Mouse (Mus musculus): ENCODE measurements around the gene Stab1. TPM values are rescaled to one million over a fixed set of nuclear protein-coding genes. Genes with fewer than 3 reads are reported as not detected.

Gene Stab1
- total and polyA plus RNA-seq, 2 experiments from 2014 or later = 10.5 to 31.2 TPM

DNA sequence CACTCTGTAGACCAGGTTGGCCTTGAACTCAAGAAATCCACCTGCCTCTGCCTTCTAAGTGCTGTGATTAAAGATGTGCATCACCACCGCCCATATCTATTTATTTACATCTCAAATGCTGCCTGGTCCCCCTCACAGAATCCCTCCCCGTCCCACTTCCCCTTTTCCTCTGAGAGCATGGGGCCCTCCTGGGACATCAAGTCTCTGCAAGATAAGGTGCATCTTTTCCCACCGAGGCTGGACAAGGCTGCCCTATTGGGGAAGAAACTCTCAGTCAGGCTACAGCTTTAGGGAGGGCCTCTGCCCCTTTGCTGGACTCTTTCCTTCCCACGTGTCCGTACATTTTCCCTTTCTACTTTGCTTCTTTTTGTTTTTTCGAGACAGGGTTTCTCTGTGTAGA lies 1.1 kb upstream of the Stab1 start:
- Histone ChIP-seq H3K9me3 (ENCODE audit: low read length) (no peaks in the 10 kb centered on the region), H3K27me3 (ENCODE audit: insufficient read depth, low read length) (no peaks in the 10 kb centered on the region), H3K4me3 (ENCODE audit: low read length) (no peak overlapping the region), H3K4me2 (ENCODE audit: low read depth, low read length) (no peak overlapping the region), H3K9ac (replicated peaks; ENCODE audit: low read length) (no peak overlapping the region), H3K27ac (0 out of 2 replicates have a peak overlapping the region, but pooled peaks have one; percentile 15), H3K4me1 (ENCODE audit: insufficient read depth, low read length) (peaks cover 14% of the 10 kb centered on the region), H3K36me3 (ENCODE audit: insufficient read depth, low read length) (peaks cover 38% of the 10 kb centered on the region)
- no peak for DNase-seq (ENCODE audit: low spot score)
- no peak for TF ChIP-seq CTCF (IDR thresholded peaks at IDR 0.05; ENCODE audit: low read depth)
- ATAC-seq = no peak
- 84% methylated on average over 6 of the region's 6 CpGs for WGBS

DNA sequence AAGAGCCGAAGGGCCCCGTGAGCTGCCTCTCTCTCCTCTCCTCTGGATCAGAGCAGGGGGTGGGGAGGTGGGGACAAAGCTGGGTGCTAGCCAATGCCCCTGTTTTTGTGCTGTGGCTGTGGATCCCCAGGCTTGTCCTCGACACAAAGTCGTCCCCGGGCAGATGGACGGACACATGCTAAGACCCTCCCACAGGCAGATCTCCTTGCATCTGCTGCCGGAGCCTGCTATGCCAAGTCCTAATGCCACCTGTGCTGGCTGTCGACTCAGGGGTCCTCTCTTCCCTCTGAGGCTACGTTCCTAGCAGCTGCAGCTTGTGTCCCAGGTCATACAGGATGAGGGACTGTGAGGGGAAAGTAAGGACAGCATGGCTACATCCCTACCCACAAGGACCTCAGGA lies 1.6 kb downstream of the Stab1 start:
- Histone ChIP-seq H3K36me3 (ENCODE audit: insufficient read depth, low read length) (peaks cover 12% of the 10 kb centered on the region), H3K4me3 (ENCODE audit: low read length) (no peak overlapping the region), H3K27ac (peak overlapping the region; percentile 45), H3K27me3 (ENCODE audit: insufficient read depth, low read length) (no peaks in the 10 kb centered on the region), H3K9me3 (ENCODE audit: low read length) (no peaks in the 10 kb centered on the region), H3K9ac (replicated peaks; ENCODE audit: low read length) (0 out of 2 replicates have a peak overlapping the region, but pooled peaks have one; percentile 2), H3K4me1 (ENCODE audit: insufficient read depth, low read length) (peaks cover 14% of the 10 kb centered on the region), H3K4me2 (ENCODE audit: low read depth, low read length) (peak overlapping the region; percentile 30; the same call in 1 of the 2 replicates)
- WGBS = 32% methylated on average over 9 of the region's 9 CpGs
- peak; percentile 11; the same call in 1 of the 2 replicates for ATAC-seq
- peak; percentile 40 for DNase-seq (ENCODE audit: low spot score)
- TF ChIP-seq CTCF (IDR thresholded peaks at IDR 0.05; ENCODE audit: low read depth) = no peak

DNA sequence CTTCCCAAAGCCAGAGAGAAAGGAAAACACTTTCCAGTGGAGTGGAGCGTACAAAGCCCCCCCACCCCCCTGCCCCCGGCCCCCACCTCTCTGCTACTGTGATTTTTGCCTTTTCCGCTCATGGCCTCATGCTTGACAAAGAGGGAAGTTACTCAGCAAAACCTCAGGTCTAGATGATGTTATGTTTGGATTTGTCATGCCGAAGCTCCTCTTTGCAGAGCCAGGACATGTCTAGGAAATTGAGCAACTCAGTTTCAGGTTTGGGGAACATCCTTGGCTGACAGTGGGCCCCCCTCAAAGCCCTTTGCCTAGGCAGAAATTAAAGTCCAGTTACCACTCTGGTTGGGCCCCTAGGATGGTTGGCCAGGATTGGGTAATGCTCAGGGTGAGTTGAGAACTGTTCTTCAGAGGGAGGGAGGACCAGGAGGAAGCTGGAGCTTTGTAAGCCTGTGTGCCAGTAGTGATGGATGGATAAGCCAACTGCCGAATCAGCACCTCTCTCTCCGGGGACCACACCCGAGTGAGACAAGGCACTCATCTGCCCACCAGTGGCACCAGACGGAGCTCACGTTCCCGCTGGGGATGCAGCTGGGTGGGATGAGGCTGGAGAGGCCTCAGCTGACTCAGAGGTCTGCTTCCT lies 2.3 kb downstream of the Stab1 start:
- Histone ChIP-seq H3K9me3 (ENCODE audit: low read length) (no peaks in the 10 kb centered on the region), H3K4me3 (ENCODE audit: low read length) (no peak overlapping the region), H3K4me1 (ENCODE audit: insufficient read depth, low read length) (peaks cover 14% of the 10 kb centered on the region), H3K27me3 (ENCODE audit: insufficient read depth, low read length) (no peaks in the 10 kb centered on the region), H3K4me2 (ENCODE audit: low read depth, low read length) (no peak overlapping the region), H3K27ac (peak overlapping the region; percentile 45), H3K36me3 (ENCODE audit: insufficient read depth, low read length) (peaks cover 5% of the 10 kb centered on the region), H3K9ac (replicated peaks; ENCODE audit: low read length) (0 out of 2 replicates have a peak overlapping the region, but pooled peaks have one; percentile 2)
- no peak for ATAC-seq
- WGBS = 52% methylated on average over 10 of the region's 10 CpGs
- DNase-seq (ENCODE audit: low spot score) = no peak
- no peak for TF ChIP-seq CTCF (IDR thresholded peaks at IDR 0.05; ENCODE audit: low read depth)

DNA sequence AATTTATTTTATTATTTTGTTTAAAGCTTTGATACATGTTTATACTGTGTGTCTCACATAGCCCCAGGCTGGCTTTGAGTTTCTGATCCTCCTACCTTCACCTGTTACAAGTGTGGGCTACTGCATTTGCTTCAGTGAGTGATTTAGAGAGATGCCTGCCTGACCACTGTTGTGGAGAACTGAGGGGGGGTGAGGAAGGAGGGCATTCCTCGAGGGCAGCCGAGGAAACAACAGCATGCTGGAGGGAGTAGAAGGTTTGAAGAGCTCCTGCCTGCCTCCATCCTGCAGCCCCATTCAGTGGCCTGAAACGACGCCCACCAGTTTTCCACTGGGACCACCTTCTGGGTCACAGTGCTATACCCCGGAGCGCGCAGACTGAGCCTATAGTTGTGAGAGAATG lies 3.0 kb downstream of the Stab1 start:
- H3K4me3 ChIP-seq (ENCODE audit: low read length) = no peak overlapping the region
- H3K9ac ChIP-seq (replicated peaks; ENCODE audit: low read length) = no peak overlapping the region
- TF ChIP-seq CTCF (IDR thresholded peaks at IDR 0.05; ENCODE audit: low read depth) = no peak
- no peaks in the 10 kb centered on the region for H3K27me3 ChIP-seq (ENCODE audit: insufficient read depth, low read length)
- DNase-seq (ENCODE audit: low spot score) (no peak), ATAC-seq (no peak)
- H3K36me3 ChIP-seq (ENCODE audit: insufficient read depth, low read length) = no peaks in the 10 kb centered on the region
- H3K27ac ChIP-seq = no peak overlapping the region
- H3K9me3 ChIP-seq (ENCODE audit: low read length) = no peaks in the 10 kb centered on the region
- no peak overlapping the region for H3K4me2 ChIP-seq (ENCODE audit: low read depth, low read length)
- 42% methylated on average over 7 of the region's 7 CpGs for WGBS
- peaks cover 14% of the 10 kb centered on the region for H3K4me1 ChIP-seq (ENCODE audit: insufficient read depth, low read length)

DNA sequence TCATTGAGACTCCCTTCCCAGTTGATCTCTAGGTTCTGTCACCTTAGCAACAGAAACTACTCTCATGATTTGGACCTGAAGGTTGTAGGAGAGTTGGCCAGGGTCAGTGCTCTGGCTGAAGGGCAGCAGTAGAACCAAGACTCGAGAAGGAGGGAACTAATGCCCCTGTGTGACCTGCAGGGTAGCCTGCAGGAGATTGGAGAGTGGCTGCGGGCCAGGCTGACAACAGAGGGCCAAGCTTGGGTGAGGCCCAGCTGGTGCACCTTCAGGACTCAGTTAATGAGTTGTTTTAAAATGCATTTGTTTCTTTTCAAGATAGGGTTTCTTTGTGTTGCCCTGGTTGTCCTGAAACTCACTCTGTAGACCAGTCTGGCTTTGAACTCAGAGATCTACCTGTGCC lies 3.4 kb downstream of the Stab1 start:
- Histone ChIP-seq H3K27me3 (ENCODE audit: insufficient read depth, low read length) (no peaks in the 10 kb centered on the region), H3K4me3 (ENCODE audit: low read length) (no peak overlapping the region), H3K4me1 (ENCODE audit: insufficient read depth, low read length) (peaks cover 14% of the 10 kb centered on the region), H3K9ac (replicated peaks; ENCODE audit: low read length) (no peak overlapping the region), H3K36me3 (ENCODE audit: insufficient read depth, low read length) (no peaks in the 10 kb centered on the region), H3K9me3 (ENCODE audit: low read length) (no peaks in the 10 kb centered on the region), H3K27ac (no peak overlapping the region), H3K4me2 (ENCODE audit: low read depth, low read length) (no peak overlapping the region)
- 44% methylated on average over 2 of the region's 2 CpGs for WGBS
- ATAC-seq = no peak
- TF ChIP-seq CTCF (IDR thresholded peaks at IDR 0.05; ENCODE audit: low read depth) = no peak
- DNase-seq (ENCODE audit: low spot score) = no peak

DNA sequence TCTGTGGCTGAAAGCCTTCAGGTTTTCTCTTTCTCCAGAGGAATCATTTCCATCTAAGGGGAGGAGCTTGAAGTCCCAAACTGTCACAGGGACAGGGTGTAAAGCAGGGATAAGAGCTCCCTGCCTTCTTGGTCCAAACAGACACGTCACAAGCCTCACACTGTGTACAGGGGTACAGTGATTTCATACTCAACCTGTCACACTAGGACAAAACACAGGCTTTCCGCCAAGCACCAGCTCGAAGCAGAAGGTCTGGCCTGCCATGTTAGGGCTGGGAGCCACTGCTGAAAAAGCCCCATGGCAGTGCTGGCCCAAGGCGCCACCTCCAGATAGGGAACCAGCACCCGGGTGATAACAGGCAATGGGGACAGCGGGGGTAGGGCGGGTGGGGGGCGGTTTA lies 4.4 kb downstream of the Stab1 start:
- Histone ChIP-seq H3K27me3 (ENCODE audit: insufficient read depth, low read length) (no peaks in the 10 kb centered on the region), H3K9me3 (ENCODE audit: low read length) (no peaks in the 10 kb centered on the region), H3K36me3 (ENCODE audit: insufficient read depth, low read length) (no peaks in the 10 kb centered on the region), H3K4me2 (ENCODE audit: low read depth, low read length) (no peak overlapping the region), H3K27ac (no peak overlapping the region), H3K4me1 (ENCODE audit: insufficient read depth, low read length) (peaks cover 14% of the 10 kb centered on the region), H3K9ac (replicated peaks; ENCODE audit: low read length) (no peak overlapping the region), H3K4me3 (ENCODE audit: low read length) (no peak overlapping the region)
- 73% methylated on average over 8 of the region's 8 CpGs for WGBS
- no peak for TF ChIP-seq CTCF (IDR thresholded peaks at IDR 0.05; ENCODE audit: low read depth)
- DNase-seq (ENCODE audit: low spot score) (no peak), ATAC-seq (no peak)

DNA sequence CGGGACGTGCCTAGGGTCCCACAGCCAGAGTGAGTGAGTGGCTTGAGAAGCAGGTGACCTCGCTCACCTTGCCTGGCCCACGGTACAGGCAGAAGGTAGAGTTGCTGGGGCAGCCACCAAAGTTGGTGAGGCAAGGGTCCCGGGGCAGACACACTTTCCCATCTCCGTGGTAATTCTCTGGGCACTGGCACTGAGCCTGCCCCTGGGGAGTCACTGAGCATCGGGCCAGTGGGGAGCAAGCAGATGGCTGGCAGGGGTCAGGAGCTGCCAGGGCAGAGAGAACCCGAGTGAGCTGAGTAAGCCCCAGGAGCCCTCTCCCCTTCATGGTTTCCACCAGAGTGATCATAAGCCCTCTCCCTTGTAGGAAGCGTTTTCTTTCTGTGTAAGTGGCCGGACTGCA lies 6.8 kb downstream of the Stab1 start:
- no peak overlapping the region for H3K27ac ChIP-seq
- 50% methylated on average over 10 of the region's 10 CpGs for WGBS
- no peak for DNase-seq (ENCODE audit: low spot score)
- ATAC-seq = no peak
- H3K27me3 ChIP-seq (ENCODE audit: insufficient read depth, low read length) = no peaks in the 10 kb centered on the region
- 0 out of 2 replicates have a peak, but pooled peaks cover 5% of the 10 kb centered on the region for H3K4me1 ChIP-seq (ENCODE audit: insufficient read depth, low read length)
- no peak overlapping the region for H3K9ac ChIP-seq (replicated peaks; ENCODE audit: low read length)
- H3K4me3 ChIP-seq (ENCODE audit: low read length) = no peak overlapping the region
- no peak overlapping the region for H3K4me2 ChIP-seq (ENCODE audit: low read depth, low read length)
- no peaks in the 10 kb centered on the region for H3K9me3 ChIP-seq (ENCODE audit: low read length)
- TF ChIP-seq CTCF (IDR thresholded peaks at IDR 0.05; ENCODE audit: low read depth) = no peak
- H3K36me3 ChIP-seq (ENCODE audit: insufficient read depth, low read length) = no peaks in the 10 kb centered on the region
